Mouse (Mus musculus) erythroid progenitor cell, adult 5-6 weeks (primary cell): ENCODE data around the gene Serpina1e. TPM values are rescaled to one million over a fixed set of nuclear protein-coding genes. Genes with fewer than 3 reads are reported as not detected.

Experiments
- ATAC-seq: replicated peaks from 2 replicates; pipeline ENCODE4 v1.8.0; 2016; ENCODE audit warnings: moderate number of reproducible peaks, mild to moderate bottlenecking, moderate TSS enrichment, inconsistent platforms; ENCODE audit not compliant: poor library complexity, low FRiP score, severe bottlenecking
- total RNA-seq, 2 experiments: library from RNA; stranded (forward) in 1 of 2; stranded (reverse) in 1 of 2; fragments of 150-400 nt in 1 of 2; fragments of 186-747, 209-891 nt in 1 of 2; gene quantifications; 2 replicates each; pipeline versions ENCODE4 v1.2.3 to v1.2.4; 2015 to 2017; ENCODE audit warnings: low replicate concordance in 2 of 2

Serpina1e gene
- total RNA-seq (2015; ENCODE audit: low replicate concordance) = not detected in 2 replicates
- not detected in 2 replicates for total RNA-seq (2017; ENCODE audit: low replicate concordance)

GRCm38 (mm10) chr12:103958798-103959197 is at the start of gene Serpina1e:
TSS of gene Serpina1e (minus strand) at chr12:103958975.
- no peak for ATAC-seq

GRCm38 (mm10) chr12:104004689-104005088 is 45.9 kb upstream of the Serpina1e start:
- no peak for ATAC-seq

GRCm38 (mm10) chr12:104003238-104003612 is 44.5 kb upstream of the Serpina1e start:
- no peak for ATAC-seq

GRCm38 (mm10) chr12:104002569-104003237 is 43.9 kb upstream of the Serpina1e start:
- ATAC-seq = no peak

- no peak for ATAC-seq
These were observed 41.8 kb upstream of the Serpina1e start for GRCm38 (mm10) chr12:104000594-104000993.

GRCm38 (mm10) chr12:103999611-104000010 is 40.8 kb upstream of the Serpina1e start:
- no peak for ATAC-seq

GRCm38 (mm10) chr12:103996513-103996912 is 37.7 kb upstream of the Serpina1e start:
- no peak for ATAC-seq

- ATAC-seq = no peak
These were observed 36.7 kb upstream of the Serpina1e start for GRCm38 (mm10) chr12:103995292-103996072.

GRCm38 (mm10) chr12:103992945-103993344 is 34.2 kb upstream of the Serpina1e start:
- ATAC-seq = no peak

GRCm38 (mm10) chr12:103989857-103990256 is 31.1 kb upstream of the Serpina1e start, which contains the start of gene Serpina11:
TSS of gene Serpina11 (minus strand) at chr12:103989957.
- ATAC-seq = no peak

- no peak for ATAC-seq
These were observed 30.7 kb upstream of the Serpina1e start for GRCm38 (mm10) chr12:103989514-103989767.

GRCm38 (mm10) chr12:103988754-103989513 is 30.2 kb upstream of the Serpina1e start:
- ATAC-seq = no peak

GRCm38 (mm10) chr12:103985868-103986267 is 27.1 kb upstream of the Serpina1e start:
- ATAC-seq = no peak

GRCm38 (mm10) chr12:103984935-103985334 is 26.2 kb upstream of the Serpina1e start:
- ATAC-seq = no peak

GRCm38 (mm10) chr12:103981646-103982360 is 23.0 kb upstream of the Serpina1e start:
- ATAC-seq = no peak

- no peak for ATAC-seq
These were observed 19.5 kb upstream of the Serpina1e start for GRCm38 (mm10) chr12:103978294-103978693.

- no peak for ATAC-seq
These were observed 19.1 kb upstream of the Serpina1e start for GRCm38 (mm10) chr12:103977846-103978245.

GRCm38 (mm10) chr12:103977060-103977459 is 18.3 kb upstream of the Serpina1e start:
- no peak for ATAC-seq

GRCm38 (mm10) chr12:103971080-103971479 is 12.3 kb upstream of the Serpina1e start:
- no peak for ATAC-seq

- ATAC-seq = no peak
These were observed 10.9 kb upstream of the Serpina1e start for GRCm38 (mm10) chr12:103969577-103970116.
